Mouse (Mus musculus) lung, postnatal 36 days (tissue): ENCODE measurements around the gene Oip5.
"Not testable (repeated sequence)": the region's sequence is repeated elsewhere in the genome, so short reads cannot be mapped to it uniquely, and the experiment has no call there.

Experiments used
- DNase-seq: peaks from one replicate; pipeline ENCODE4 v3.0.0; 2022; ENCODE audit warnings: mixed read lengths

The Oip5 gene

DNA sequence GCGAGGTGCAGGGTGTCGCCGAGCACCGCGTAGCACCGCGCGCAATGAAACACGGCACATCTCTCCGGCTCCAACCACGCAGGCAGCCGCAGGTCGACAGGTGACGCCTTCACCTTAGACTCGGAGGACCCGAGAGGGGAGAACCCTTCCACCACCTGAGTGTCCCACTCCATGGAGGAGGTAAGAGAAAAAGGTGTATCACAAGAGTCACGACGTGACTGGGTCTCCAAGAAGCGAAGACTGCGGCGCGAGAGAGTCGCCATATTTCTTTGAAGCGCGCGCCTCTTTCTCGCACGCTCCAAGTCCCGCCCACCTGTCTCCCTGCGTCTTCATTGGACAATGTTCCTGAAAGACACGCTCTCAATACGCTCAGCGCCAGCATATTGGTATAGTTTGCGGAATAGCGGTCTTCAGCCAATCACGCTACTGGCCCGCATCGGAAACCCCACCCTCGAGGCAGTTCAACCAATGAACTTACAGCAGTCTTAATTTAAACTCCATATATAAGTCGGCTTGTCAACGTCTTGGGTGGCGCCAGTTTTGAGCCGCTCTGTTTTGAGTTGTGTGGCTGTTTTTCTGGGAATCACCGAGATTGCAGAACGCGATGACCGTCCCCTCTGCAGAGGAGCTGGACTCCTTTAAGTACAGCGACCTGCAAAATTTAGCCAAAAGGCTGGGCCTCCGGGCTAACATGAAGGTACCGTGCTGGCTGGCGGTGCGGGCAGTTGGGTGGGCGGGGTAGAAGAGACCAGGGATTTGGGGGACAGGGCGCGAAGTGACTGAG lies at the start of gene Oip5, which contains the start of gene Nusap1:
TSS of gene Oip5 (minus strand) at position 271 of the 784 bp plus-strand sequence.
TSS of gene Nusap1 (plus strand) at position 100 of the 784 bp plus-strand sequence.
- DNase-seq: peak; percentile 98

DNA sequence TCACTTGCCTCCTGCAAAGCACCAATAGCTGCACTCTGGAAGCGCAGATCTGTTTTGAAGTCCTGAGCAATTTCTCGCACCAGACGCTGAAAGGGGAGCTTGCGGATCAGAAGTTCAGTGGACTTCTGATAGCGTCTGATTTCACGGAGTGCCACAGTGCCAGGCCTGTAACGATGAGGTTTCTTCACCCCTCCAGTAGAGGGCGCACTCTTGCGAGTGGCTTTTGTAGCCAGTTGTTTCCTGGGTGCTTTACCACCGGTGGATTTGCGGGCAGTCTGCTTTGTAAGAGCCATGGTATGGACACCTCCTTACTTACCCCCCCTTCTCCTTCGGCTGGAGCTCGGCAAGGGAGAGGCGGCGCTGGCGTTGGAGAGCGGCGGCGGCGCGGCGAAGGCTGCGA lies 47.5 kb upstream of the Oip5 start:
- not testable (repeated sequence) for DNase-seq

GRCm38 (mm10) chr2:119662220-119663182 lies 44.2 kb upstream of the Oip5 start, which contains the start of gene Ndufaf1:
Gene Ndufaf1 (minus strand): TSS chr2:119662827.
- peak; percentile 89 for DNase-seq

GRCm38 (mm10) chr2:119644254-119644653 lies 26.0 kb upstream of the Oip5 start:
- no peak for DNase-seq

- no peak for DNase-seq
These were observed 23.1 kb upstream of the Oip5 start for GRCm38 (mm10) chr2:119641214-119641912.

GRCm38 (mm10) chr2:119636781-119637180 lies 18.5 kb upstream of the Oip5 start:
- no peak for DNase-seq

DNA sequence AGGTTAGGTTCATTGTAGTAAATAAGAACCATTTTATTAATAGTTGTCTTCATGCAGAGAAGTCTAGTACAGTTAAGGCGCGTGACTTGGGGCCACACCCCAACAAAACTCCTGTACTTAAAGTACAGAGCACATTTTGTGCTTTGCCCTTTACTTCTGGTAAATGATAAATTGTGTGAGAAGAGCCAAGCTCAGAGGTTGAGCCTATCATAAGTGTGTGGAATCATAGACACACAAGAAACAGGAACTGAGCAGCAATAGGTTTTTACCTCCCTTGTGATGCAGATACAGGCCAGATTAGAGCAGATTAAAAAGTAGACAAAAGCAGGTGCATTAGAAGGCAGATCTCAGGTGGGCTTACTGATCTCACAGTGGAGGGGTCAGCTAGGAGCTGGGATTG lies 3.0 kb upstream of the Oip5 start:
- DNase-seq: no peak

DNA sequence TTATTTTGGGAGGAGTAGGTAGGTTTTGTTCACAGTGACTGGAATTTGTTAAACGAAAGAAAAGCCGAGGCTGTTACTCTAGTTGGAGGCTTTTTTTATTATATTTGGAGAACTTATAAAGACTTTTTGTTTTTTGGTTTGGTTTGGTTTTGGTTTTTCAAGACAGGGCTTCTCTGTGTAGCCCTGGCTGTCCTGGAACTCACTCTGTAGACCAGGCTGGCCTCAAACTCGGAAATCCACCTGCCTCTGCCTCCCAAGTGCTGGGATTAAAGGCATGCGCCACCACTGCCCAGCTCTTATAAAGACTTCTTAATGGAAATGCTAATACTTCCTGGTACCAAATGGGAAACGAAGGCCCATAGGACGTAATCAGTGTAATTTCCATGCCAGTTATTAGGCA lies 733 bp upstream of the Oip5 start:
- DNase-seq: not testable (repeated sequence)

DNA sequence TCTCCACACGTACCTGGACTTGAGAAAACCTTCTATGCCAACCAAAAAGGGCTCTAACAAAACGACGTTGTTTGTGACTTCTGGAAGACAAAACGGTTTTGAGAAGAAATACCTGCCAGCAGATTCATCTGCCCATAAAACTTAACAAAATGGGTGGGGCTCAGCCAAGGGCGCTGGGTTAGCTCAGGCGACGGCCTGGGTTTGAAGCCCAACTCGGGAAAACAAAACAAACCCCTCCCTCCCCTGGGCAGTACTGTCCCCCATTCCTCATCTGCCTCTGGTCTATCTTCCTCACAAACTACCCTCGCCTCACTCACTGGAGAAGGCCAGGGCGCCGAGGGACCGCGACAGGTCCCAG lies 449 bp downstream of the Oip5 start:
- DNase-seq: no peak

DNA sequence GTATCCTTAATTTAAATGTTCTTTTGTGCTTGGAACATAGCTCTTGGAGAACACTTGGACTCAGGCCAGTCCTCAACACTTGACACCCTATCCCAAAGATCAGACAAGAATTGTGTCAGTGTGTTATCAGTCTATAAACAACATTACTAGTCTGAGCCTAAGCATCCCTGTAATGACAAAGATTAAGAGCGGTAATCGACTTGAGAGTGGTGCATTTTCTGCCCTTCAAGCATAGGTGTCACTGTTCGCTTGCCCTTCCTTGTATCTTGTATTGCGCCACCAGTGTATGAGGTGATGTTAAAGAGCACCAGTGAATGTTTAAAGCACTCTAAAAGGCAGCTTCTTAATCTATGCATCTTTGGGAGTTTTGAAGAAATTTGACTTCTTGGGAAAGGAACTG lies 11.2 kb downstream of the Oip5 start:
- peak; percentile 5 for DNase-seq

GRCm38 (mm10) chr2:119605361-119605973 lies 12.8 kb downstream of the Oip5 start:
- DNase-seq: no peak

GRCm38 (mm10) chr2:119603909-119604308 lies 14.4 kb downstream of the Oip5 start:
- no peak for DNase-seq

GRCm38 (mm10) chr2:119602488-119602887 lies 15.8 kb downstream of the Oip5 start:
- peak; percentile 17 for DNase-seq

DNA sequence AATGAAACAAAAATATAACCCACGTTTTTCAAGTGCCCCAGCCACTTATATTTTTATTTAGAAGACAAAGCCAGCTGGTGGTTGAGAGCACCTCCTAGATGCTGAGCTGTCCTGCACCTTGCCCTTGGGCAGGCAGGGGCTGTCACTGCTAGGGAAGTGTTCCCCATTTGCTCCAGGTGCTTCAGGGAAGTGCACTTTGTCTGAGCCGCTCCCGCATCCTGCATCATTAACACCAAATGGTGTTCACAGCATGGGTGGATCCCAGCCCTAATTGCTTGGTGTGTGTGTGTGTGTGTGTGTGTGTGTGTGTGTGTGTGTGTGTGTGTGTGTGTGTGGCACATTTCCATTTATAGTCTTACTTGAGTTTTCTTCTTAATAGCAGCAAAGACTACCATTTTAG lies 16.7 kb downstream of the Oip5 start:
- not testable (repeated sequence) for DNase-seq

GRCm38 (mm10) chr2:119601027-119601426 lies 17.2 kb downstream of the Oip5 start:
- no peak for DNase-seq

- no peak for DNase-seq
These were observed 21.4 kb downstream of the Oip5 start for GRCm38 (mm10) chr2:119596781-119597330.

DNA sequence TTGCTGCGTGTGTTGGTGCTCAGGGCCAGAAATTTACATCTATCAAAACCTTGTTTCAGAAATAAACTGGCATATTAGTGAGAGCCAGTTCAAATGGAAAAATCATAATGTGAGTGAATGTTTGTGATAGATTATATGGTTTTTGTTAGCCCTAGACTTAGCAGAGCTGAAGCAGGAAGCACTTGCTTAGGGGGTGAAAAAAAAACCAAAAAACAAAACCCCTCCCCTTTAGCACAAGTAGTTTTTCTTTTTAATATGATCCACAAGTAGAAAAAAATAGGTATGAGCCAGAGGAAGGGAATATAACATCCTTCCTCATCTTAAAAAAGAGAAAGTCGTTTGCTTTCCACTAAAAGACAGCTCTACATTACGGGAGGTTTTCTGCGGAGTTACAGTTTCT lies 23.0 kb downstream of the Oip5 start:
- DNase-seq: no peak

DNA sequence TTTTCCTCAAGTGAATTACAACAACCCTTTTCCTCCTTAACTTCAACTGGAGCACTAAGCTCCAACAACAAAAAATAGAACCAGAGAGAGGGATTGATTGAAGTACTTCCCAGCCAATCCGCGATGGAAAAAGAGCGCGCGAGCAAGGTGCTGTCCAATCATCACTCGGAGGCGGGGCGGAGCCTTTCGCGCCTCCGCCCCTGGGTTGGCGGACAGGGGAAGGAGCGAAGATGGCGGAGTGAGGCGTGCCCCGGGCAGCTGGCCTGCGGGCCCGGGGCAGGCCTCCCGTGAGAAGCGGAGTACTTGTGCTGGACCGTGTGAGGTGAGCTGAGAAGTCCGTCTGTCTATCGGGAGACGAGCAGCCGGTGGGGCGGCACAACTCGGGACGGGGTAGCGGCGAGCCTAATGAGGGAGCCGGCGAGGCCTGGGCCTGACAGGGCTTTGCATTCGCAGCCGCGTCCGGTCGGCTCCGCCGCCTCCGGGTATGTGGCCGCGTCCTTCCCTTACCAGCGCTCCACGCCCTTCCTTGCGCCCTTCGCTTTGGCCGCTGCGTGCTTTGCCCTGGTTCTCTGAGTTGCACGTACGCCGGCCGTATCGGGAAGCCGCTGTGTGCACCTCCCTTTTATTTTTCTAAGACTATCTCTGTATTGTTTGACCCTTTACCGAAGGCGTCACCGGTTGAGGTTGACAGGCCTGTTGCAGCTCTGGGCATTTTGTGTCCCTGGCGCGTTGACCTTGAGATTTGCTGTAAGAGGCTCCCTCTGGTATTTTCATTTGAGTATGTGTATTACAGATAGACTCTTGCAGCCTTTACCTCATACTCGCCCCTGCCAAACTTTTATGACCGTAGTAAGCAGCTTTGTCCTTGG lies 23.9 kb downstream of the Oip5 start:
- peak; percentile 99 for DNase-seq

DNA sequence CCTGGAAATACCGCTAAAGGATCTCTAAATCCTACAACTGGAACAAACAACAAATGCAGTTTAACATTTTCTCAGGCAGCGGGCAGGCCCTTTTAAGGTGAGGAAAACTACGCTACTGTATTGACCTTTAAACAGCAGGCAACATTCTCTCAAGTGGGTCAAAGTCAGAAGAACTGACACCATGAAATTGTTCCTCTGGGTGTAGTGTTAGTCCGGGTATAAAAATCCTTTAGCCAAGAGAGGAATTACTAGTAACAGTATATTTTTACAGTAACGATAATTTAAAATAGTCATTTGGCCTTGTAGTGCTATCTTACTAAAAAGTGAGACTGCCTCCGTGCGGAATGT lies 24.5 kb downstream of the Oip5 start:
- no peak for DNase-seq

GRCm38 (mm10) chr2:119591247-119591646 lies 27.0 kb downstream of the Oip5 start:
- no peak for DNase-seq

- DNase-seq: peak; percentile 89
These were observed 30.9 kb downstream of the Oip5 start for GRCm38 (mm10) chr2:119587383-119587782.
